Mouse (Mus musculus): Measurements from ENCODE around the gene Tpo.

Tpo gene

GRCm38 (mm10) chr12:30023491-30023890 is 108.9 kb downstream of the Tpo start:
- peak; percentile 18 for DNase-seq (ENCODE audit: extremely low read depth, low read depth, low spot score)

GRCm38 (mm10) chr12:30020447-30020846 is 112.0 kb downstream of the Tpo start:
- no peak for DNase-seq (ENCODE audit: extremely low read depth, low read depth, low spot score)

- DNase-seq (ENCODE audit: extremely low read depth, low read depth, low spot score) = peak; percentile 37
Measured at GRCm38 (mm10) chr12:30017131-30017530, 115.3 kb downstream of the Tpo start.

GRCm38 (mm10) chr12:30015501-30015900 is 116.9 kb downstream of the Tpo start:
- no peak for DNase-seq (ENCODE audit: extremely low read depth, low read depth, low spot score)

GRCm38 (mm10) chr12:30008741-30009140 is 123.7 kb downstream of the Tpo start:
- DNase-seq (ENCODE audit: extremely low read depth, low read depth, low spot score) = no peak

GRCm38 (mm10) chr12:30006586-30006985 is 125.8 kb downstream of the Tpo start:
- DNase-seq (ENCODE audit: extremely low read depth, low read depth, low spot score) = no peak

All from fat pad, adult 2 months (tissue).